Comparison of ENCODE assay signal across 8 mouse cellular contexts in genomic region chr4:151977748-151978147, GRCm38 (mm10). TPM values are rescaled to one million over a fixed set of nuclear protein-coding genes. Genes with fewer than 3 reads are reported as not detected.
A peak's percentile ranks its signal among the peaks of the same experiment; 100 is the strongest.
DNase-seq lines count a peak whose midpoint lies in the region; ATAC-seq and TF ChIP-seq lines count a peak whose summit lies in the region.

No protein-coding gene starts in this region.

- H3K4me2 ChIP-seq in lung, embryonic 14.5 days, result no peak overlapping the region

- H3K9me3 ChIP-seq in embryonic facial prominence, embryonic 10.5 days, result 0 out of 2 replicates have a peak, but pooled peaks cover 5% of the 10 kb centered on the region
- H3K9me3 ChIP-seq in lung, embryonic 14.5 days (ENCODE audit: low read depth, low read length), result no peaks in the 10 kb centered on the region

- H3K4me1 ChIP-seq in embryonic facial prominence, embryonic 10.5 days, result peaks cover 13% of the 10 kb centered on the region
- H3K4me1 ChIP-seq in lung, embryonic 14.5 days (ENCODE audit: insufficient read depth), result no peaks in the 10 kb centered on the region
- peaks cover 12% of the 10 kb centered on the region for H3K4me1 ChIP-seq in olfactory bulb, adult 2 months (ENCODE audit: control insufficient read depth, insufficient read depth, low read length)

- no peaks in the 10 kb centered on the region for H3K27me3 ChIP-seq in embryonic facial prominence, embryonic 10.5 days (replicated peaks; ENCODE audit: low read depth, poor library complexity, severe bottlenecking)
- no peaks in the 10 kb centered on the region for H3K27me3 ChIP-seq in lung, embryonic 14.5 days (ENCODE audit: insufficient read depth, low read length)

- ATAC-seq in lung, embryonic 14.5 days (ENCODE audit: insufficient read depth), result 0 out of 2 replicates have a peak, but pooled peaks have one; percentile 6

- no peak overlapping the region for H3K4me3 ChIP-seq in embryonic facial prominence, embryonic 10.5 days
- no peak overlapping the region for H3K4me3 ChIP-seq in lung, embryonic 14.5 days (ENCODE audit: low read depth, low read length)
- H3K4me3 ChIP-seq in olfactory bulb, adult 2 months (ENCODE audit: insufficient read depth, low read depth, low read length), result no peak overlapping the region

- peak; percentile 77 to 86 for DNase-seq in CD8-positive naive resting alpha-beta T cell, adult 2 months (ENCODE audit: low read depth in 2 of 2, low spot score in 2 of 2)
- DNase-seq in adrenal gland, postnatal 25 days, result peak; percentile 84
- DNase-seq in embryonic facial prominence, embryonic 10.5 days (ENCODE audit: low spot score), result peak; percentile 85
- peak; percentile 85 for DNase-seq in heart, adult 8-10 months (ENCODE audit: low spot score)
- peak; percentile 82 to 95 for DNase-seq in layer of hippocampus, adult 18-20 months (ENCODE audit: low spot score in 2 of 2)
- peak; percentile 92 for DNase-seq in lung, embryonic 14.5 days
- DNase-seq in thymus, postnatal 25 days, result peak; percentile 85

- 41% methylated on average over 10 of the region's 10 CpGs for WGBS in embryonic facial prominence, embryonic 10.5 days
- WGBS in lung, embryonic 14.5 days, result 39% methylated on average over 10 of the region's 10 CpGs
- 34% methylated on average over 10 of the region's 10 CpGs for WGBS in olfactory bulb, adult 2 months

- peak; percentile 90 for TF ChIP-seq CTCF in lung, embryonic 14.5 days (IDR thresholded peaks at IDR 0.05; ENCODE audit: low read depth)
- peak; percentile 77 for TF ChIP-seq CTCF in olfactory bulb, adult 2 months (IDR thresholded peaks at IDR 0.05; ENCODE audit: insufficient read depth, low read depth, low read length)

- H3K9ac ChIP-seq in lung, embryonic 14.5 days, result no peak overlapping the region

- H3K36me3 ChIP-seq in embryonic facial prominence, embryonic 10.5 days (replicated peaks), result peaks cover 98% of the 10 kb centered on the region
- H3K36me3 ChIP-seq in lung, embryonic 14.5 days (ENCODE audit: insufficient read depth), result peaks cover 78% of the 10 kb centered on the region

- no peak for TF ChIP-seq POLR2A in olfactory bulb, adult 2 months (IDR thresholded peaks at IDR 0.05; ENCODE audit: insufficient read depth, low read depth, low read length)

- no peak overlapping the region for H3K27ac ChIP-seq in embryonic facial prominence, embryonic 10.5 days (replicated peaks)
- no peak overlapping the region for H3K27ac ChIP-seq in lung, embryonic 14.5 days (ENCODE audit: low read depth)
- H3K27ac ChIP-seq in olfactory bulb, adult 2 months (ENCODE audit: insufficient read depth, low read depth, low read length), result no peak overlapping the region

RNA-seq across cellular contexts. Expression of gene Thap3, which starts 11.0 kb away (rescaled TPM):
- 24.3 and 32.8 TPM in 2 replicates for total RNA-seq in adrenal gland, postnatal 25 days (2021)
- polyA plus RNA-seq in embryonic facial prominence, embryonic 10.5 days (2016; fragmentation: Nextera tagmentation; extraction: Ambion mirVana), result 33.5 and 34.7 TPM in 2 replicates
- total RNA-seq in heart, adult 8-10 months (2022), result 10 to 100 TPM; 12.4 to 15.8 (median 13.6) TPM
- 10 to 100 TPM; 24.4 to 28.2 TPM for total RNA-seq in layer of hippocampus, adult 18-20 months (2021)
- polyA plus RNA-seq in lung, embryonic 14.5 days (2014; fragmentation: Nextera tagmentation; extraction: Ambion mirVana), result 27.2 and 31.2 TPM in 2 replicates
- polyA plus RNA-seq in olfactory bulb, adult 2 months (2012; ENCODE audit: insufficient read depth, insufficient read length, low replicate concordance, missing spikeins), result not detected in 2 replicates

RNA-seq across cellular contexts. Expression of gene Phf13, which starts 18.3 kb away (rescaled TPM):
- total RNA-seq in adrenal gland, postnatal 25 days (2021), result 14.4 and 19.0 TPM in 2 replicates
- 29.0 and 32.1 TPM in 2 replicates for polyA plus RNA-seq in embryonic facial prominence, embryonic 10.5 days (2016; fragmentation: Nextera tagmentation; extraction: Ambion mirVana)
- total RNA-seq in heart, adult 8-10 months (2022), result 1 to 10 TPM; 4.6 to 5.7 (median 5.1) TPM
- 10 to 100 TPM; 12.6 to 12.8 TPM for total RNA-seq in layer of hippocampus, adult 18-20 months (2021)
- polyA plus RNA-seq in lung, embryonic 14.5 days (2014; fragmentation: Nextera tagmentation; extraction: Ambion mirVana), result 28.4 and 32.3 TPM in 2 replicates
- not detected in 2 replicates for polyA plus RNA-seq in olfactory bulb, adult 2 months (2012; ENCODE audit: insufficient read depth, insufficient read length, low replicate concordance, missing spikeins)

RNA-seq across cellular contexts. Expression of gene Klhl21, which starts 30.9 kb away (rescaled TPM):
- total RNA-seq in adrenal gland, postnatal 25 days (2021), result 24.8 and 28.5 TPM in 2 replicates
- 9.7 and 10.6 TPM in 2 replicates for polyA plus RNA-seq in embryonic facial prominence, embryonic 10.5 days (2016; fragmentation: Nextera tagmentation; extraction: Ambion mirVana)
- total RNA-seq in heart, adult 8-10 months (2022), result 100 to 1,000 TPM in 1 of 4 experiments, 10 to 100 TPM in 3; 87.7 to 109 (median 93.7) TPM
- total RNA-seq in layer of hippocampus, adult 18-20 months (2021), result 10 to 100 TPM; 22.2 to 24.4 TPM
- polyA plus RNA-seq in lung, embryonic 14.5 days (2014; fragmentation: Nextera tagmentation; extraction: Ambion mirVana), result 10.3 and 10.6 TPM in 2 replicates
- not detected in 2 replicates for polyA plus RNA-seq in olfactory bulb, adult 2 months (2012; ENCODE audit: insufficient read depth, insufficient read length, low replicate concordance, missing spikeins)

RNA-seq across cellular contexts. Expression of gene Dnajc11, which starts 44.3 kb away (rescaled TPM):
- 104 and 112 TPM in 2 replicates for total RNA-seq in adrenal gland, postnatal 25 days (2021)
- polyA plus RNA-seq in embryonic facial prominence, embryonic 10.5 days (2016; fragmentation: Nextera tagmentation; extraction: Ambion mirVana), result 113 and 121 TPM in 2 replicates
- 100 to 1,000 TPM in 1 of 4 experiments, 10 to 100 TPM in 3; 71.2 to 111 (median 87.7) TPM for total RNA-seq in heart, adult 8-10 months (2022)
- 10 to 100 TPM; 65.4 to 67.7 TPM for total RNA-seq in layer of hippocampus, adult 18-20 months (2021)
- 65.9 and 66.6 TPM in 2 replicates for polyA plus RNA-seq in lung, embryonic 14.5 days (2014; fragmentation: Nextera tagmentation; extraction: Ambion mirVana)
- polyA plus RNA-seq in olfactory bulb, adult 2 months (2012; ENCODE audit: insufficient read depth, insufficient read length, low replicate concordance, missing spikeins), result not detected in 2 replicates

RNA-seq across cellular contexts. Expression of gene Zbtb48, which starts 49.7 kb away (rescaled TPM):
- 11.0 and 11.6 TPM in 2 replicates for total RNA-seq in adrenal gland, postnatal 25 days (2021)
- 25.0 and 26.4 TPM in 2 replicates for polyA plus RNA-seq in embryonic facial prominence, embryonic 10.5 days (2016; fragmentation: Nextera tagmentation; extraction: Ambion mirVana)
- 1 to 10 TPM; 3.8 to 5.7 (median 5.0) TPM for total RNA-seq in heart, adult 8-10 months (2022)
- 10 to 100 TPM; 11.2 to 12.8 TPM for total RNA-seq in layer of hippocampus, adult 18-20 months (2021)
- 22.7 and 26.8 TPM in 2 replicates for polyA plus RNA-seq in lung, embryonic 14.5 days (2014; fragmentation: Nextera tagmentation; extraction: Ambion mirVana)
- not detected in 2 replicates for polyA plus RNA-seq in olfactory bulb, adult 2 months (2012; ENCODE audit: insufficient read depth, insufficient read length, low replicate concordance, missing spikeins)
